Mouse (Mus musculus) gastrocnemius, postnatal 10 days (tissue): Measurements from ENCODE around the gene Snx33. TPM values are rescaled to one million over a fixed set of nuclear protein-coding genes. Genes with fewer than 3 reads are reported as not detected.
"Not testable (repeated sequence)": the region's sequence is repeated elsewhere in the genome, so short reads cannot be mapped to it uniquely, and the experiment has no call there.

Experiments
- DNase-seq: peaks from one replicate; pipeline ENCODE4 v3.0.0; 2021; ENCODE audit warnings: mixed read lengths
- long read RNA-seq, 2 experiments: library from polyadenylated mRNA; stranded (forward); transcript quantifications; one replicate each; pipeline ENCODE4 v2.0.0; 2021
- total RNA-seq, 2 experiments: library from RNA; stranded (reverse); gene quantifications; 2 replicates each; pipeline ENCODE4 v1.2.3; 2021

Gene Snx33
- 1 to 10 TPM; 7.0 to 9.3 TPM for total RNA-seq
- long read RNA-seq, experiment 1, full-length matches to known transcripts = 4 of 6 reads
- long read RNA-seq, experiment 1, partial matches to known transcripts = 0 of 6 reads
- long read RNA-seq, experiment 1, other reads (novel, unspliced or antisense) = 2 of 6 reads
- long read RNA-seq, experiment 2, full-length matches to known transcripts = 2 of 2 reads
- long read RNA-seq, experiment 2, partial matches to known transcripts = 0 of 2 reads
- long read RNA-seq, experiment 2, other reads (novel, unspliced or antisense) = 0 of 2 reads

GRCm38 (mm10) chr9:56928041-56928811, at the start of gene Snx33:
Snx33 (minus strand) TSS chr9:56928371.
- peak; percentile 97 for DNase-seq

GRCm38 (mm10) chr9:56975199-56975598, 47.0 kb upstream of the Snx33 start:
- no peak for DNase-seq

GRCm38 (mm10) chr9:56973960-56974524, 45.9 kb upstream of the Snx33 start:
- DNase-seq = no peak

GRCm38 (mm10) chr9:56970158-56970557, 42.0 kb upstream of the Snx33 start:
- DNase-seq = no peak

- DNase-seq = no peak
Measured at GRCm38 (mm10) chr9:56961591-56961990, 33.4 kb upstream of the Snx33 start.

GRCm38 (mm10) chr9:56958689-56959088, 30.5 kb upstream of the Snx33 start:
- DNase-seq = no peak

- no peak for DNase-seq
Measured at GRCm38 (mm10) chr9:56956966-56957675, 28.9 kb upstream of the Snx33 start.

GRCm38 (mm10) chr9:56953562-56953961, 25.4 kb upstream of the Snx33 start:
- DNase-seq = no peak

GRCm38 (mm10) chr9:56950414-56951400, 22.5 kb upstream of the Snx33 start, which contains the start of gene Snupn:
Snupn (plus strand) TSS chr9:56950878.
- peak; percentile 94 for DNase-seq

- DNase-seq = no peak
Measured at GRCm38 (mm10) chr9:56949767-56950166, 21.6 kb upstream of the Snx33 start.

- DNase-seq = not testable (repeated sequence)
Measured at GRCm38 (mm10) chr9:56948699-56949098, 20.5 kb upstream of the Snx33 start.

GRCm38 (mm10) chr9:56947481-56947880, 19.3 kb upstream of the Snx33 start:
- DNase-seq = peak; percentile 20

GRCm38 (mm10) chr9:56938374-56938773, 10.2 kb upstream of the Snx33 start:
- no peak for DNase-seq

GRCm38 (mm10) chr9:56937223-56938160, 9.3 kb upstream of the Snx33 start, which contains the start of gene Imp3:
Imp3 (plus strand) TSS chr9:56937475.
- DNase-seq = peak; percentile 79

- DNase-seq = no peak
Measured at GRCm38 (mm10) chr9:56936861-56937222, 8.7 kb upstream of the Snx33 start.

GRCm38 (mm10) chr9:56930556-56930955, 2.4 kb upstream of the Snx33 start:
- no peak for DNase-seq

GRCm38 (mm10) chr9:56929496-56929895, 1.3 kb upstream of the Snx33 start:
- no peak for DNase-seq

GRCm38 (mm10) chr9:56927191-56928012, 769 bp downstream of the Snx33 start:
- peak; percentile 31 for DNase-seq

GRCm38 (mm10) chr9:56926387-56926786, 1.8 kb downstream of the Snx33 start:
- no peak for DNase-seq
